Mouse (Mus musculus): ENCODE measurements around the gene Slc30a7. TPM values are rescaled to one million over a fixed set of nuclear protein-coding genes. Genes with fewer than 3 reads are reported as not detected.

Slc30a7 gene
- polyA plus RNA-seq, 1 experiment from 2014 or later = 25.6 TPM

- no peaks in the 10 kb centered on the region for H3K9me3 ChIP-seq (ENCODE audit: control insufficient read depth, low read length)
- no peak overlapping the region for H3K27ac ChIP-seq (replicated peaks in 1 of 2; ENCODE audit: control insufficient read depth in 1 of 2, insufficient read depth in 1 of 2, low read depth in 2 of 2, low read length in 2 of 2)
- H3K4me2 ChIP-seq (ENCODE audit: low read length) = no peak overlapping the region
- no peak overlapping the region for H3K9ac ChIP-seq (ENCODE audit: low read length)
- 90% methylated on average over 8 of the region's 8 CpGs for WGBS
- ATAC-seq (ENCODE audit: insufficient number of reproducible peaks, insufficient read depth, low FRiP score, low read depth) = no peak
- peaks cover 60% of the 10 kb centered on the region for H3K36me3 ChIP-seq (ENCODE audit: control insufficient read depth, insufficient read depth, low read length)
- H3K4me1 ChIP-seq (ENCODE audit: control insufficient read depth in 2 of 2, insufficient read depth in 2 of 2, low read length in 2 of 2) = no peaks in the 10 kb centered on the region
- H3K4me3 ChIP-seq (ENCODE audit: control insufficient read depth in 1 of 2, insufficient read depth in 1 of 2, low read depth in 1 of 2, low read length in 2 of 2) = no peak overlapping the region
- no peaks in the 10 kb centered on the region for H3K27me3 ChIP-seq (ENCODE audit: control insufficient read depth, insufficient read depth, low read length)
Measured at GRCm38 (mm10) chr3:115941464-115941863, 65.7 kb downstream of the Slc30a7 start.

- no peak overlapping the region for H3K27ac ChIP-seq (replicated peaks in 1 of 2; ENCODE audit: control insufficient read depth in 1 of 2, insufficient read depth in 1 of 2, low read depth in 2 of 2, low read length in 2 of 2)
- WGBS = 64% methylated on average over 4 of the region's 4 CpGs
Measured at GRCm38 (mm10) chr3:115940510-115940909, 66.7 kb downstream of the Slc30a7 start.

GRCm38 (mm10) chr3:115937807-115938206, 69.4 kb downstream of the Slc30a7 start:
- WGBS = 86% methylated on average over 10 of the region's 10 CpGs
- Histone ChIP-seq H3K27ac (replicated peaks in 1 of 2; ENCODE audit: control insufficient read depth in 1 of 2, insufficient read depth in 1 of 2, low read depth in 2 of 2, low read length in 2 of 2) (no peak overlapping the region), H3K4me2 (ENCODE audit: low read length) (no peak overlapping the region), H3K27me3 (ENCODE audit: control insufficient read depth, insufficient read depth, low read length) (no peaks in the 10 kb centered on the region), H3K4me1 (ENCODE audit: control insufficient read depth in 2 of 2, insufficient read depth in 2 of 2, low read length in 2 of 2) (no peaks in the 10 kb centered on the region), H3K9ac (ENCODE audit: low read length) (no peak overlapping the region), H3K4me3 (ENCODE audit: control insufficient read depth in 1 of 2, insufficient read depth in 1 of 2, low read depth in 1 of 2, low read length in 2 of 2) (no peak overlapping the region), H3K9me3 (ENCODE audit: control insufficient read depth, low read length) (no peaks in the 10 kb centered on the region), H3K36me3 (ENCODE audit: control insufficient read depth, insufficient read depth, low read length) (peaks cover 27% of the 10 kb centered on the region)
- no peak for ATAC-seq (ENCODE audit: insufficient number of reproducible peaks, insufficient read depth, low FRiP score, low read depth)

More at GRCm38 (mm10) chr3:115940510-115940909, 66.7 kb downstream of the Slc30a7 start:
- H3K9me3 ChIP-seq (ENCODE audit: control insufficient read depth, low read length) = no peaks in the 10 kb centered on the region
- H3K27me3 ChIP-seq (ENCODE audit: control insufficient read depth, insufficient read depth, low read length) = no peaks in the 10 kb centered on the region
- peaks cover 53% of the 10 kb centered on the region for H3K36me3 ChIP-seq (ENCODE audit: control insufficient read depth, insufficient read depth, low read length)
- H3K9ac ChIP-seq (ENCODE audit: low read length) = no peak overlapping the region
- ATAC-seq (ENCODE audit: insufficient number of reproducible peaks, insufficient read depth, low FRiP score, low read depth) = no peak
- no peak overlapping the region for H3K4me2 ChIP-seq (ENCODE audit: low read length)
- no peaks in the 10 kb centered on the region for H3K4me1 ChIP-seq (ENCODE audit: control insufficient read depth in 2 of 2, insufficient read depth in 2 of 2, low read length in 2 of 2)
- H3K4me3 ChIP-seq (ENCODE audit: control insufficient read depth in 1 of 2, insufficient read depth in 1 of 2, low read depth in 1 of 2, low read length in 2 of 2) = no peak overlapping the region

DNA sequence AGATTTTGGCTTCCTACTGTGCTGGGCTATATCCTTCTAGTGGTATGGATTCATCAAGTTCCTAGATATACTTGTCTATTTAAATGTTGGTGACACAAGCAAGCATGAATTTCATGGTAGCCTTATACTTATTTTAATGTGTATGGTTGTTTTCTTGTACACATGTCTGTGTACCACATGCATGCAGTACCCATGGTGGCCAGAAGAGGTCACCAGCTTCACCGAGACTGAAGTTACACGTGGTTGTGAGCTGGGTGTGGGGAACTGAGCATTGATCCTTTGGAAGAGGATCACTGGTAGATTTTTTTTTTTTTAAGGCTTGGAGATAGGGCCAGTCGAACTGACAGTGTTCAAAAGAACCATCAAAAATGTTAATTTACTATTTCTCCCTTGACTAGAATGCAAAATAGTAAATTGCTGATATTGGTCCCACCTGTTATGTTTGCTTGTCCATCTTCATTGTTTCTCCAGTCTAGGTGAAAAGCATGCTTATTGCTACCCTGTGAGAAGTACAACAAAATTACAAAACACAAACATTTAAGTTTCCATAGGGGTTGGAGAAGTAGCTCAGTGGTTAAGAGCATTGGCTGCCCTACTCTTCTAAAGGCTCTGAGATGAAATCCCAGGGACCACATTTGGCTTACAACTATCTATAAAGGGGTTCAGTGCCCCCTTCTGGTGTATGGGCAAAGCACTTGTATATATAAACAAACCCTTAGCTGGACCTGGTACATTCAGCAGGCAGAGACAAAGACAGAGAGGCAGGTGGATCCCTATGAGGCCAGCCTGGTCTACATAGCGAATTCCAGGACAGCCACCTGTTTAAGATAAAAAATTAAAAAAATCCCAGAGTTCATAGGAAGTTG, 70.2 kb downstream of the Slc30a7 start:
- H3K27me3 ChIP-seq (ENCODE audit: control insufficient read depth, insufficient read depth, low read length) = no peaks in the 10 kb centered on the region
- 51% methylated on average over 4 of the region's 4 CpGs for WGBS
- H3K9me3 ChIP-seq (ENCODE audit: control insufficient read depth, low read length) = no peaks in the 10 kb centered on the region

DNA sequence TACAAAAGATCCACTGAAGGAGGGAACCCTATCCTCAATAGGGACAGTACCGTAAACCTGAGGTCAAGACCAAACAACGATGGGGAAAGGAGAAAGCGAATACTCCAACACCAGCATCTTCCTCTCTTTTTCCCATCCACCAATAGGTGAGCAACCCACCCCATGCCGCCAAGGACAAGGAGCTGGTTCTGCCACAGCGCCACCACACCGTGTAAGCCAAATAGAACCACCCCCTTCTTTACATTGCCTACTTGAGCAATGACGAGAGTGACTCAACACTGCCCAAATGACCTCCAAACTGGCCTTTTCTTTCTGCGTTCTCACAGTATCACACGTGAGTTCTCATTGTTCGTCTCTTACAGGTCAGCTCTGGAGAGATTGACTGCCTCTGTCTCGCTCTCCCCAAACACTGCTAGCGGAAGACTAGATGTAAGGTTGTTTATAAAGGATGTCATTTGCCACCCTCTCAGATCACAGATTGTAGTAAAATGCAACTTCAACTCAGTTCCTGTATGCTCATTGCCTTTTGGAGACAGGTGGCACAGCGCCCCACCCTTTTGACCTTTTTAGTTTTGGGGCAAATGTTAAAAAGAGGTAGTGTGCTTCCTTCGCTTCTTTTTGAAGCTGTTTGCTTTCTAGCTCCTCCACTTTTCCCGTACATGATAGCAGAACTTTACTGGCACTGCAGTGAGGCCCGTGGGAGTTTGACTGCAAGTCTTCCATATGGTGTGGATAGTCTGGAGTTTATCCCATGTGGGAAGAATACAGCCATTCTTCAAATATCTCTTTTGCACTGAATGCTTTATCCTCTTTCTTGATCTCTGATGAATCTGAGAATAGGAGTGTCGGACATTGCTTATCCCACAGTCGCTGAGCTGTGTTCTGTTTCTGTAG, 73.7 kb downstream of the Slc30a7 start:
- ATAC-seq (ENCODE audit: insufficient number of reproducible peaks, insufficient read depth, low FRiP score, low read depth) = no peak
- peaks cover 24% of the 10 kb centered on the region for H3K36me3 ChIP-seq (ENCODE audit: control insufficient read depth, insufficient read depth, low read length)
- no peak overlapping the region for H3K4me2 ChIP-seq (ENCODE audit: low read length)
- no peak overlapping the region for H3K27ac ChIP-seq (replicated peaks in 1 of 2; ENCODE audit: control insufficient read depth in 1 of 2, insufficient read depth in 1 of 2, low read depth in 2 of 2, low read length in 2 of 2)
- no peak overlapping the region for H3K9ac ChIP-seq (ENCODE audit: low read length)
- H3K27me3 ChIP-seq (ENCODE audit: control insufficient read depth, insufficient read depth, low read length) = no peaks in the 10 kb centered on the region
- 84% methylated on average over 18 of the region's 18 CpGs for WGBS
- no peak overlapping the region for H3K4me3 ChIP-seq (ENCODE audit: control insufficient read depth in 1 of 2, insufficient read depth in 1 of 2, low read depth in 1 of 2, low read length in 2 of 2)
- H3K4me1 ChIP-seq (ENCODE audit: control insufficient read depth in 2 of 2, insufficient read depth in 2 of 2, low read length in 2 of 2) = no peaks in the 10 kb centered on the region
- no peaks in the 10 kb centered on the region for H3K9me3 ChIP-seq (ENCODE audit: control insufficient read depth, low read length)

More for the DNA sequence above, 70.2 kb downstream of the Slc30a7 start:
- no peak for ATAC-seq (ENCODE audit: insufficient number of reproducible peaks, insufficient read depth, low FRiP score, low read depth)
- no peak overlapping the region for H3K4me2 ChIP-seq (ENCODE audit: low read length)
- no peak overlapping the region for H3K9ac ChIP-seq (ENCODE audit: low read length)
- H3K27ac ChIP-seq (replicated peaks in 1 of 2; ENCODE audit: control insufficient read depth in 1 of 2, insufficient read depth in 1 of 2, low read depth in 2 of 2, low read length in 2 of 2) = no peak overlapping the region
- H3K4me1 ChIP-seq (ENCODE audit: control insufficient read depth in 2 of 2, insufficient read depth in 2 of 2, low read length in 2 of 2) = no peaks in the 10 kb centered on the region
- peaks cover 24% of the 10 kb centered on the region; the same call in 1 of the 2 replicates for H3K36me3 ChIP-seq (ENCODE audit: control insufficient read depth, insufficient read depth, low read length)
- H3K4me3 ChIP-seq (ENCODE audit: control insufficient read depth in 1 of 2, insufficient read depth in 1 of 2, low read depth in 1 of 2, low read length in 2 of 2) = no peak overlapping the region

DNA sequence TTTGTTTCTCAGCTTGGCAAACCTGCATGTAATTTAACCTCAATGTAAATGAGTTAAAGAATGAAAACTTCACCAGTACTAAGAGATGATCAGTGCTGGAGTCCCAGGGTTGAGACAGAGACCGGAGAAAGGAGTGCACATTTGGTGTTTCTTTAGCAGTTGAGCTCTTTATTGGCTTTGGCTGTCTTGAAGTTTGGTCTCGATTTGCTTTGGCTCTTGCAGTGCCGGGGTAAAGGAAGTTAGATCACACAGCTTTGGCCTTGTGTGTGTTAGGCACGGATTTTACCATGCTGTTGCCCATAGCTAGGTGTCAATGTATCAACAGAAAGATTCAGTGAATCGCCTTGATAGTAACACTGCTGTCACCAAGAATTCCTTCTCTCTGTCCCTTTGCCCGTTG, 75.5 kb downstream of the Slc30a7 start:
- H3K4me1 ChIP-seq (ENCODE audit: control insufficient read depth in 2 of 2, insufficient read depth in 2 of 2, low read length in 2 of 2) = no peaks in the 10 kb centered on the region
- H3K27ac ChIP-seq (replicated peaks in 1 of 2; ENCODE audit: control insufficient read depth in 1 of 2, insufficient read depth in 1 of 2, low read depth in 2 of 2, low read length in 2 of 2) = no peak overlapping the region
- H3K9me3 ChIP-seq (ENCODE audit: control insufficient read depth, low read length) = no peaks in the 10 kb centered on the region
- peaks cover 37% of the 10 kb centered on the region for H3K36me3 ChIP-seq (ENCODE audit: control insufficient read depth, insufficient read depth, low read length)
- WGBS = 92% methylated on average over 6 of the region's 6 CpGs
- no peak for ATAC-seq (ENCODE audit: insufficient number of reproducible peaks, insufficient read depth, low FRiP score, low read depth)
- no peak overlapping the region for H3K4me3 ChIP-seq (ENCODE audit: control insufficient read depth in 1 of 2, insufficient read depth in 1 of 2, low read depth in 1 of 2, low read length in 2 of 2)
- H3K9ac ChIP-seq (ENCODE audit: low read length) = no peak overlapping the region
- H3K27me3 ChIP-seq (ENCODE audit: control insufficient read depth, insufficient read depth, low read length) = no peaks in the 10 kb centered on the region
- no peak overlapping the region for H3K4me2 ChIP-seq (ENCODE audit: low read length)

GRCm38 (mm10) chr3:115926531-115926930, 80.7 kb downstream of the Slc30a7 start:
- Histone ChIP-seq H3K9ac (ENCODE audit: low read length) (no peak overlapping the region), H3K27ac (replicated peaks in 1 of 2; ENCODE audit: control insufficient read depth in 1 of 2, insufficient read depth in 1 of 2, low read depth in 2 of 2, low read length in 2 of 2) (no peak overlapping the region), H3K9me3 (ENCODE audit: control insufficient read depth, low read length) (no peaks in the 10 kb centered on the region), H3K4me2 (ENCODE audit: low read length) (no peak overlapping the region), H3K4me1 (ENCODE audit: control insufficient read depth in 2 of 2, insufficient read depth in 2 of 2, low read length in 2 of 2) (peaks cover 2 to 9% of the 10 kb centered on the region in 2 experiments), H3K36me3 (ENCODE audit: control insufficient read depth, insufficient read depth, low read length) (peaks cover 36% of the 10 kb centered on the region), H3K4me3 (ENCODE audit: control insufficient read depth in 1 of 2, insufficient read depth in 1 of 2, low read depth in 1 of 2, low read length in 2 of 2) (no peak overlapping the region), H3K27me3 (ENCODE audit: control insufficient read depth, insufficient read depth, low read length) (no peaks in the 10 kb centered on the region)
- WGBS = 91% methylated on average over 8 of the region's 8 CpGs
- ATAC-seq (ENCODE audit: insufficient number of reproducible peaks, insufficient read depth, low FRiP score, low read depth) = no peak

Data from heart, embryonic 14.5 days (tissue).